Mouse (Mus musculus): Measurements from ENCODE around the gene Vps13d. TPM values are rescaled to one million over a fixed set of nuclear protein-coding genes. Genes with fewer than 3 reads are reported as not detected.

Vps13d gene
- polyA plus RNA-seq, 1 experiment from 2014 or later, result 14.7 TPM

DNA sequence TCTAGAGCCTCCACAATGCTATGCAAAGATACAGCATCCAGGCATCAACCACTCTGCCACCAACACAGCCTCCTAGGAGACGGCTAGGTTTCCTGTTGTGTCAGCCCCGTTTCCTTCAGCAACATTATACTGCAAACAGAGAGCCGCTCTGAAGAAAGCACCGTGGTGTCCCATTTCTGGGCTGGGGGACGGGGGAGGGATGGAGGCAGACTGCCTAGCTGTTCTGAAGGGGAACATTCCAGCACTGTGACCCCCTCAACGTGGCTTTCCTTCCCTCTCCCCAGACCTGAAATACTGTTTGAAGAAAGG, 195.3 kb downstream of the Vps13d start:
- Histone ChIP-seq H3K9ac (ENCODE audit: low read depth, low read length) (peak overlapping the region; percentile 28), H3K4me3 (replicated peaks; ENCODE audit: low read depth, low read length) (no peak overlapping the region), H3K4me1 (replicated peaks; ENCODE audit: insufficient read depth, low read length) (peaks cover 35% of the 10 kb centered on the region), H3K9me3 (replicated peaks; ENCODE audit: low read length) (no peaks in the 10 kb centered on the region), H3K27ac (peak overlapping the region; percentile 96), H3K4me2 (ENCODE audit: low read length) (no peak overlapping the region), H3K36me3 (ENCODE audit: insufficient read depth, low read length) (no peaks in the 10 kb centered on the region), H3K27me3 (ENCODE audit: insufficient read depth, low read length) (no peaks in the 10 kb centered on the region)
- peak; percentile 79 for ATAC-seq (replicated peaks; ENCODE audit: low FRiP score, low read depth)
- 9% methylated on average over 6 of the region's 6 CpGs for WGBS
- TF ChIP-seq CTCF (IDR thresholded peaks at IDR 0.05; ENCODE audit: low read depth), result no peak
- DNase-seq (ENCODE audit: low spot score), result no peak

DNA sequence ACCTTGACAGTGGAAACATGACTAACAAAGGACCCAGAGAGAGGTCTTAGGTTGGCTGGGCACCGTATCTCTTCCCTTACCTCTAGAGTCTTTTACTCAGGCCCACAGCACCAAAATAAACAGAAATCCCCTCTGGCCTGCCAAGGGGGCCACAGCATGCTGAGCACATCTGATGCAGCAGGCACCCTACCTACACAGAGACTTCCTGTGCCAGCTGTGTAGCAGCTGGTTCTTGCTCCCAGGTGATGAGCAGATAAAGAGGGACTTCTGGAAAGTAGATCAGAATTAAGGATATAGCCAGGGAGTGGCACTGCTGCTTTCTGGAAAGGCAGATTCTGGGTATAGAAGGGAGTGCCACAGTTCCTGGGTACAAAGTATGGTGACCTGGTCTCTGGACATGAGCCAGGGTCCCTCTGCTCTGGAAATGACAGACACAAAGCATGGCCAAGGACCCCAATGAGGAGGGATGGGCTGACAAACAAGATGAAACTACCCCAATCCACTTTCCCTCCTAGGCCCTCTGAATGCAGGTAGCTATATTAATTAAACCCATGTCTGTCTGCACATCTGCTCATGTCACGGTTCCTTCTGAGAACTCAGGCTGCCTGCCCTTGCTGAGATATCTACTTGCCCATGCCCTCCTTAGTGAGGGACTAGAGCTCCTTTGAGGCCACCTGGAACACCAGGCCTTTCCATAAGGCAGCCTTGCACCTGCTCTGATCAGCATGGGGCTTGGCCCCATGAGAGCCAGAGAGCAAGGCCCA, 195.8 kb downstream of the Vps13d start:
- no peak for TF ChIP-seq CTCF (IDR thresholded peaks at IDR 0.05; ENCODE audit: low read depth)
- Histone ChIP-seq H3K4me1 (replicated peaks; ENCODE audit: insufficient read depth, low read length) (peaks cover 37% of the 10 kb centered on the region), H3K4me2 (ENCODE audit: low read length) (no peak overlapping the region), H3K9ac (ENCODE audit: low read depth, low read length) (peak overlapping the region; percentile 18; the same call in 1 of the 2 replicates), H3K27ac (peak overlapping the region; percentile 96), H3K9me3 (replicated peaks; ENCODE audit: low read length) (no peaks in the 10 kb centered on the region), H3K36me3 (ENCODE audit: insufficient read depth, low read length) (no peaks in the 10 kb centered on the region), H3K27me3 (ENCODE audit: insufficient read depth, low read length) (no peaks in the 10 kb centered on the region), H3K4me3 (replicated peaks; ENCODE audit: low read depth, low read length) (no peak overlapping the region)
- 55% methylated on average over 2 of the region's 2 CpGs for WGBS
- ATAC-seq (replicated peaks; ENCODE audit: low FRiP score, low read depth), result no peak
- DNase-seq (ENCODE audit: low spot score), result no peak

DNA sequence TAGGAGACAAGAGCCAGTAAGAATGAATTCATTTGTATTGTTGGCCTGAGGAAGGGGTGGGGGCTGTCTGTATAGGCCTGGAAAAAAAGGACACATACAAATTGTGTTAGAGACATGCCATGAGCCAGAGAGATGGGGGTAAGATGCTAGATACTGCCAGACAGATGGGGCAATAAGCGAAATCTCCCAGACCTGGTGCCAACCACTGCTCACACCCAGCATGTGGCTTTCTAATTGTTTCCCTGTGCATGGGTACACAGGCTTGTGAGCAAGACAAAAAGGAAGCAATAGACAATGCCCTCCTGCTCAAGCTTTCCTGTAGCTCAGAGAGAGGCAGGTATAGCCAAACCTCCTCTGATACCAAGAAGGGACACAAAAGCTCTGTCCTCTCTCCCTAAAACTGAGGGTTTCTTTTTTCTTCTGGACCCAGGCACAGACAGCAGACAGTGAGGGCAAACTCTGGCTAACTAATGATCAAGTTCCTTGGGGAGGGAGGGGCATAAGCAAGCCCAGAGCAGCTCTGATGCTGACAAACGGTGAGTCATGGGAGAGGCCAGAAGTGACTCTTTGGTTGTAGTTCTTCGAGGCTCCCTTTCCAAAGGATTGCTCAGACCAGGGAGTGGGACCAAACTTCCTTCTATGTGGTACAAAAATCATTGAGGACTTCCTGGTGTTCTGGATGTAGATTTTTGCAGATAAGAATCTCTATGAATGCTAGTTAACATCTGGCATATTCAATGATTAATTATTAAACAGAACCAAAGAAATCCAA, 196.7 kb downstream of the Vps13d start:
- 34% methylated on average over 3 of the region's 3 CpGs for WGBS
- no peak overlapping the region for H3K9ac ChIP-seq (ENCODE audit: low read depth, low read length)
- peak overlapping the region; percentile 96 for H3K27ac ChIP-seq
- H3K4me1 ChIP-seq (replicated peaks; ENCODE audit: insufficient read depth, low read length), result peaks cover 45% of the 10 kb centered on the region
- TF ChIP-seq CTCF (IDR thresholded peaks at IDR 0.05; ENCODE audit: low read depth), result no peak
- H3K9me3 ChIP-seq (replicated peaks; ENCODE audit: low read length), result no peaks in the 10 kb centered on the region
- H3K27me3 ChIP-seq (ENCODE audit: insufficient read depth, low read length), result no peaks in the 10 kb centered on the region
- H3K36me3 ChIP-seq (ENCODE audit: insufficient read depth, low read length), result no peaks in the 10 kb centered on the region
- H3K4me2 ChIP-seq (ENCODE audit: low read length), result no peak overlapping the region
- no peak for ATAC-seq (replicated peaks; ENCODE audit: low FRiP score, low read depth)
- H3K4me3 ChIP-seq (replicated peaks; ENCODE audit: low read depth, low read length), result no peak overlapping the region
- peak; percentile 52 for DNase-seq (ENCODE audit: low spot score)

DNA sequence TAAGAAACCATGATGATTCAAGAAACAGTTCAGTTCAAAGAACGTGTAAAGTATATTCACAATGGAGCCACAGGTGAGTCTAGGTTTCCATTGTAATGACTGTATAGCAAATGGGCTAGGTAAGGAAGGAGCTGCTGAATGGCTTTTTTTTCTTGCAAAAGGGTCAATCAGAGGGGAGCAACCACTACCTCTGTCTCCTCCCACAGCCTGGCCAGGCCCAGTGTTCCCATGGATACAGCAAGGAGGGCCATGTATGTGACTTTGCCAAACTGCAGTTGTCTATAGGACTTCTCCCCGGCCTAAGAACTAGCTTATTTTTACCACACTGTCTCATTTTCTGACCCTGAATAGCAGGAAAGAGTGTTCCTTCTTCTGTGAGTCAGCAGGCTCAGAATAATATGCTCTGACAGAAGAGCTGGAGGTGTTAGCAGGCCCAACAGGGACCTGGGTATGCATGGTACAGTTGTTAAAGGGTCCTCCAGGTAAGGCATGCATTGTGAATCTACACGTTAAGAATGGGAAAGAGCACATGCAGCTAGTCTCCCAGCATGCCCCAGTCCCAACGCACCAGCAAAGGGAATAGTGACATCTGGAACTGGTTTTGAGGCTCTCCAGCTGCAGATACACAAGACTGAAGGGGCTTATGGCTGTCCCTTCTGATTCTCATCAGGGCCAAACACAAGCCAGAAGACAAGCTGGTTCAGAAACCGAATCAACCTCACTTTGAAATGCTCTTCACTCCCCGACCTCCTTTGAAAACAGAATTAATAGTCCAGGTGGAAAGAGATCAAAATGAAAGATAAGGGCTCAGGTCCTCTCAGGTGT, 197.6 kb downstream of the Vps13d start:
- H3K4me1 ChIP-seq (replicated peaks; ENCODE audit: insufficient read depth, low read length), result peaks cover 52% of the 10 kb centered on the region
- H3K27ac ChIP-seq, result peak overlapping the region; percentile 96

DNA sequence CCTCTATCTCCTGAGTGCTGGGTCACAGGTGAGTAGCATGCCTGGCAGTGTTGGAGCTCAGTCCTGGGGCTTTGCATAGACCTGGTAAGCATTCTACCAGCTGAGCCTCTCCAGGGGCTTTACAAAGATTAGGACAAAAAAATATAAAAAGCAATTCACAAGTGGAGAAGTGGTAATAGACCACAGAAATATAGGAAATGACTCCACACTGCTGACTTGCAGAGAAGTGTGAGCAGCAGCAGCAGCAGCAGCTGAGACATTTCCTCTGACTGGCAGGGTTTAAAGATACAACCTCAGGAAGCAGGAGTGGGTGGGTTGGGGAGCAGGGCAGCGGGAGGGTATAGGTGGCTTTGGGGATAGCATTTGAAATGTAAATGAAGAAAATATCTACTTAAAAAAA, 199.0 kb downstream of the Vps13d start:
- no peak for TF ChIP-seq CTCF (IDR thresholded peaks at IDR 0.05; ENCODE audit: low read depth)
- H3K36me3 ChIP-seq (ENCODE audit: insufficient read depth, low read length), result no peaks in the 10 kb centered on the region
- ATAC-seq (replicated peaks; ENCODE audit: low FRiP score, low read depth) (no peak), DNase-seq (ENCODE audit: low spot score) (no peak)
- H3K27me3 ChIP-seq (ENCODE audit: insufficient read depth, low read length), result no peaks in the 10 kb centered on the region
- peaks cover 54% of the 10 kb centered on the region for H3K4me1 ChIP-seq (replicated peaks; ENCODE audit: insufficient read depth, low read length)
- WGBS, result 24% methylated on average over 1 of the region's 1 CpGs
- H3K27ac ChIP-seq, result peak overlapping the region; percentile 61; the same call in 1 of the 2 replicates
- no peak overlapping the region for H3K4me2 ChIP-seq (ENCODE audit: low read length)
- H3K4me3 ChIP-seq (replicated peaks; ENCODE audit: low read depth, low read length), result no peak overlapping the region
- H3K9me3 ChIP-seq (replicated peaks; ENCODE audit: low read length), result no peaks in the 10 kb centered on the region
- no peak overlapping the region for H3K9ac ChIP-seq (ENCODE audit: low read depth, low read length)

More for the DNA sequence above, 197.6 kb downstream of the Vps13d start:
- Histone ChIP-seq H3K36me3 (ENCODE audit: insufficient read depth, low read length) (no peaks in the 10 kb centered on the region), H3K4me3 (replicated peaks; ENCODE audit: low read depth, low read length) (no peak overlapping the region), H3K27me3 (ENCODE audit: insufficient read depth, low read length) (no peaks in the 10 kb centered on the region), H3K9me3 (replicated peaks; ENCODE audit: low read length) (no peaks in the 10 kb centered on the region), H3K9ac (ENCODE audit: low read depth, low read length) (no peak overlapping the region), H3K4me2 (ENCODE audit: low read length) (no peak overlapping the region)
- WGBS, result 65% methylated on average over 6 of the region's 6 CpGs
- DNase-seq (ENCODE audit: low spot score), result no peak
- no peak for TF ChIP-seq CTCF (IDR thresholded peaks at IDR 0.05; ENCODE audit: low read depth)
- no peak for ATAC-seq (replicated peaks; ENCODE audit: low FRiP score, low read depth)

Data from kidney, postnatal 0 days (tissue).